Mouse (Mus musculus) heart, postnatal 36 days (tissue): Measurements from ENCODE around the gene Rgs1. TPM values are rescaled to one million over a fixed set of nuclear protein-coding genes. Genes with fewer than 3 reads are reported as not detected.

Experiments
- DNase-seq, 2 experiments: peaks; one replicate each; pipeline ENCODE4 v3.0.0; 2021 to 2022
- intact Hi-C: fragments of 180-260 bp; cut with DNase I; formaldehyde crosslinking; loops from one replicate; pipeline ENCODE4 v1.15.1; 2025
- total RNA-seq, 2 experiments: library from RNA; stranded (reverse); gene quantifications; 2 replicates each; pipeline ENCODE4 v1.2.3; 2021

Rgs1 gene
- total RNA-seq, 2 experiments from 2014 or later = not detected

DNA sequence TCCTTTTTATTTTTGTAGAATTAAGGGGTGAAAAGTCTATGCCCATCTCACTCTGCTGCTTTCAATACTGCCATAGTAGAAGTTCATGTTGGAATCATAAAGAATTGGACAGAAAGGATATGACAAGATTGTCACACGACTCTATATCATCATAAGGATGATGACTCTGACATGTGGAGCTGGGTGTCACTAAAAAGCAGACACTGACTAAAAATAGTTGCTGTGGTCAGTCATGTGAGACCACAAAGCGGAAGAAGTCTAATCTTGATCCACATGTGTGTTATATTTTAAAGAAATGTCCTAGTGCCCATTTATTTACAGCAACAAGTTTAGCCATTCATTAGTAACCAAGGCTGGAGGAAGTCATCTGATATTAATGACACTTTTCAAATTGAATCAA is 48.5 kb downstream of the Rgs1 start:
- intact Hi-C loops = loop anchor here (10.0 kb wide), 1 partner anchor 196 kb away; the partner anchor contains the start of gene Rgs2
- DNase-seq = no peak

DNA sequence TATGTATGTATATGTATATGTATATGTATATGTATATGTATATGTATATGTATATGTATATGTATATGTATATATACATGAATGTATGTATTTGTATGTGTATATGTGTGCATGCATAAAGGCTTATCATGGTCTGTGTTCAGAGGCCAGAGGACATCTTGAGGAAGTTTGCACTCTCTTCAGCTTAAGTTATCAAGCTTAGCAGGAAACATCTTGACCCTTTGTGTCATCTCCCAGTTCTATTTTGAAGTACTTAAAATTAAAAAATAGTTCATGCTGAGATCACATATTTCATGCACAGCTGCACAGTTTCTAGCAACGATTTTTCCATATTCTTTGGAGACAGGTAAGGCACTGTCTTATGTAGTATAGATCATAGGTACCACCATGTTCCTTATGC is 49.5 kb downstream of the Rgs1 start:
- intact Hi-C loops = loop anchor here (5.0 kb wide), 2 partner anchors 153 to 387 kb away; no protein-coding TSS in a partner anchor
- no peak for DNase-seq

DNA sequence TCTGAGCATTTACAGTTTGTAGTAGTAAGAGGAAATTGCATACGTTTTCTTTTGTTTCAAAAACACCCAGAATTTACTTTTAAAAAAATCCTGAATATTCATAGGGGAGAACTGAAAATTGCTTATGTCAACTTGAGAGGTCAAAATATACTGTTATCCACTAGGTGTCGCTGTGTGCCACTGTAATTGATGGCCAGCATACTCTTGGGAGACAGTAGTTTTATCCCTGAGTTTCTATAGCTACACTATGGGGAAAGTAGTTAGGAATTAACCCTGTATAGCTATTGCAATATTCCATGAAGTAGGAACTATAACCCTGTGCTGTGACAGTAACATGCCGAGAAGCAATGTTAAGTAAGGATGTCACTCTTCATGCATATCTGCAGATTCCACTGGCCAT is 51.4 kb downstream of the Rgs1 start:
- DNase-seq = peak; percentile 15 to 47
- intact Hi-C loops = loop anchor here (1.0 to 5.0 kb wide), 3 partner anchors 155 to 385 kb away; no protein-coding TSS in a partner anchor

Other genes with a start within 250 kb of the Rgs1 start
- 10 to 100 TPM; 26.8 to 81.7 TPM for gene Rgs2, start 245.1 kb downstream of the Rgs1 start, total RNA-seq
- not detected for gene Rgs13, start 71.9 kb downstream of the Rgs1 start, total RNA-seq